10 mouse cellular contexts compared by ENCODE assay signal in genomic region chr9:99319343-99319951, GRCm38 (mm10). TPM values are rescaled to one million over a fixed set of nuclear protein-coding genes. Genes with fewer than 3 reads are reported as not detected.
DNase-seq lines count a peak whose midpoint lies in the region; ATAC-seq lines count a peak whose summit lies in the region.
"Had no signal": no experiment of that assay in that cellular context is flagged by ENCODE, and none has a peak within 500 bp of the region (broad histone marks: within the 10 kb centered on the region; RNA-seq: fewer than 3 reads in every experiment).

No protein-coding gene starts in this region.

- H3K9me3 ChIP-seq in midbrain, embryonic 13.5 days = no peaks in the 10 kb centered on the region
- H3K9me3 ChIP-seq in midbrain, embryonic 15.5 days = no peaks in the 10 kb centered on the region
- no peaks in the 10 kb centered on the region for H3K9me3 ChIP-seq in neural tube, embryonic 14.5 days (ENCODE audit: control insufficient read depth, low read length)

- 0 out of 2 replicates have a peak, but pooled peaks have one; percentile 17 for ATAC-seq in midbrain, embryonic 13.5 days
- ATAC-seq in midbrain, embryonic 15.5 days (replicated peaks) = no peak; the same call in 1 of the 2 replicates
- ATAC-seq in neural tube, embryonic 14.5 days (ENCODE audit: low read depth) = peak; percentile 63
- ATAC-seq: inflammation-experienced regulatory T-cells, adult 6 months had no signal

- no peaks in the 10 kb centered on the region for H3K36me3 ChIP-seq in midbrain, embryonic 13.5 days
- no peaks in the 10 kb centered on the region for H3K36me3 ChIP-seq in midbrain, embryonic 15.5 days (replicated peaks)
- H3K36me3 ChIP-seq in neural tube, embryonic 14.5 days (ENCODE audit: control insufficient read depth, insufficient read depth, low read length) = no peaks in the 10 kb centered on the region

- no peaks in the 10 kb centered on the region for H3K4me1 ChIP-seq in midbrain, embryonic 13.5 days (replicated peaks)
- no peaks in the 10 kb centered on the region for H3K4me1 ChIP-seq in midbrain, embryonic 15.5 days
- H3K4me1 ChIP-seq in neural tube, embryonic 14.5 days (ENCODE audit: control insufficient read depth, insufficient read depth, low read length) = no peaks in the 10 kb centered on the region

- no peak overlapping the region for H3K4me2 ChIP-seq in midbrain, embryonic 13.5 days (replicated peaks)
- no peak overlapping the region for H3K4me2 ChIP-seq in midbrain, embryonic 15.5 days
- H3K4me2 ChIP-seq in neural tube, embryonic 14.5 days (ENCODE audit: low read depth, low read length) = no peak overlapping the region

- H3K27ac ChIP-seq in midbrain, embryonic 13.5 days = no peak overlapping the region
- no peak overlapping the region for H3K27ac ChIP-seq in midbrain, embryonic 15.5 days
- no peak overlapping the region for H3K27ac ChIP-seq in neural tube, embryonic 14.5 days (ENCODE audit: low read depth, low read length)
- H3K27ac ChIP-seq: liver, embryonic 14.5 days had no signal

- WGBS in midbrain, embryonic 13.5 days = 70% methylated on average over 8 of the region's 8 CpGs
- WGBS in midbrain, embryonic 15.5 days = 60% methylated on average over 8 of the region's 8 CpGs
- 58% methylated on average over 8 of the region's 8 CpGs for WGBS in neural tube, embryonic 14.5 days

- no peaks in the 10 kb centered on the region for H3K27me3 ChIP-seq in midbrain, embryonic 13.5 days
- H3K27me3 ChIP-seq in midbrain, embryonic 15.5 days (replicated peaks) = no peaks in the 10 kb centered on the region
- H3K27me3 ChIP-seq in neural tube, embryonic 14.5 days (ENCODE audit: control insufficient read depth, insufficient read depth, low read length) = no peaks in the 10 kb centered on the region

- H3K4me3 ChIP-seq in midbrain, embryonic 13.5 days (replicated peaks) = no peak overlapping the region
- no peak overlapping the region for H3K4me3 ChIP-seq in midbrain, embryonic 15.5 days
- no peak overlapping the region for H3K4me3 ChIP-seq in neural tube, embryonic 14.5 days (ENCODE audit: low read depth, low read length)

- no peak overlapping the region for H3K9ac ChIP-seq in midbrain, embryonic 13.5 days (replicated peaks)
- H3K9ac ChIP-seq in midbrain, embryonic 15.5 days = no peak overlapping the region
- H3K9ac ChIP-seq in neural tube, embryonic 14.5 days (replicated peaks; ENCODE audit: low read depth, low read length) = no peak overlapping the region
- H3K9ac ChIP-seq: liver, embryonic 14.5 days had no signal

- peak; percentile 82 for DNase-seq in heart, adult 11 months
- DNase-seq in heart, postnatal 4 days = no peak
- peak; percentile 42 for DNase-seq in ZHBTc4 (ENCODE audit: low read depth, low spot score)
- DNase-seq in gastrocnemius, postnatal 36 days = no peak
- DNase-seq: right cerebral cortex, postnatal 4 days had no signal

- intact Hi-C loops in gastrocnemius, postnatal 36 days (cut with DNase I) = no loop called here

RNA-seq across cellular contexts. Expression of gene Esyt3, which starts 38.9 kb away (rescaled TPM):
- 1 to 10 TPM in 1 of 2 experiments, under 1 TPM in 1; 0.77 to 1.2 TPM for total RNA-seq in heart, postnatal 4 days (2021)
- 0.30 and 0.46 TPM in 2 replicates for polyA plus RNA-seq in midbrain, embryonic 13.5 days (2015; fragmentation: Nextera tagmentation; extraction: Ambion mirVana)
- polyA plus RNA-seq in midbrain, embryonic 15.5 days (2015; fragmentation: Nextera tagmentation; extraction: Ambion mirVana) = 0.63 and 0.75 TPM in 2 replicates
- 0.46 and 0.93 TPM in 2 replicates for polyA plus RNA-seq in neural tube, embryonic 14.5 days (2014; fragmentation: Nextera tagmentation; extraction: Ambion mirVana)
- total RNA-seq in gastrocnemius, postnatal 36 days (2021) = not detected

Comparison
In these comparisons a context has a peak if more than half of its experiments do, and no peak if none do; other contexts are left out.
1. DNase-seq: peak in heart, adult 11 months (single experiment) and ZHBTc4 (single experiment); none in heart, postnatal 4 days (single experiment) and gastrocnemius, postnatal 36 days (0 of 2).